Mouse (Mus musculus) adrenal gland, postnatal 25 days (tissue): Measurements from ENCODE around the gene Gm10318. TPM values are rescaled to one million over a fixed set of nuclear protein-coding genes. Genes with fewer than 3 reads are reported as not detected.

ENCODE experiments used
- DNase-seq: peaks from one replicate; pipeline ENCODE4 v3.0.0; 2021; ENCODE audit warnings: mixed read lengths
- long read RNA-seq: library from polyadenylated mRNA; stranded (forward); transcript quantifications from one replicate; pipeline ENCODE4 v2.0.0, GENCODE M21; 2021
- total RNA-seq: library from RNA; stranded (reverse); gene quantifications from 2 replicates; pipeline ENCODE4 v1.2.3, GENCODE M21; 2021

Gm10318 gene
- not detected in 2 replicates for total RNA-seq
- long read RNA-seq, result 0 reads

DNA sequence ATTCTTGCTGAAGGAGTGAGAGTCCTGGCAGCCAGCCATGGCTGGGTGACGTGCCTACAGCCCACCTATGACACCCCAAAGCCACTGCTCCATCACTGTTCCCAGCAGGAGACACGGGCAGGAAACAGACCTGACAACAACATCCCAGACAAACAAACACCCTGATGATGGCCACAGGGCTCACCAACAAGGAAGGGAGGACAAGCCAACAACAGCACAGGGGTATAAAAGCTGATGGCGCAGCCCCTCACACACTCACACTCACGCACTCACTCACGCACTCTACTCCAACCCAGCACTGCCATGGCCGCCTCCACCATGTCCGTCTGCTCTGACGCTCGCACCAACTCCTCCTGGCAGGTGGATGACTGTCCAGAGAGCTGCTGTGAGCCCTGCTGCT is at the start of gene Gm10318:
Gene Gm10318, plus strand, starts transcription at position 301 of the 400 bp plus-strand sequence.
- DNase-seq, result no peak

DNA sequence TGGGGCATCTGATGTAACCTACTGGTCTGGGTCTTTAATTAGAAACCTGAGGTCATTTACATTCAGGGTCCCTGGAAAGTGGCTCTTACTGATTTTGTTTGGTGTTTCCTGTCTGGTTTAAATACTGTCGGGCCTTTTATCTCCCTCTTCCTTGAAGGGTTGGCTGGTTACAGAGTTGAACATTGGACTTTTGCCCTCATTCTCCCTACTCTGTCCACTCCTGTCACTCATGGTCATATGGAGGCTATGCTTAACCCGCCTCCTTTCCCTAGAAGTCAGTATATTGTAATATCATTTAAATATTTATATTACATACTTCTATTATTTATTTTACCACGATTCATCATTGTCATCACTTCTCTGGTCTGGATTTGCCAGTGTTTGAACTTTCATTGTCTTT is 48.6 kb upstream of the Gm10318 start:
- no peak for DNase-seq

DNA sequence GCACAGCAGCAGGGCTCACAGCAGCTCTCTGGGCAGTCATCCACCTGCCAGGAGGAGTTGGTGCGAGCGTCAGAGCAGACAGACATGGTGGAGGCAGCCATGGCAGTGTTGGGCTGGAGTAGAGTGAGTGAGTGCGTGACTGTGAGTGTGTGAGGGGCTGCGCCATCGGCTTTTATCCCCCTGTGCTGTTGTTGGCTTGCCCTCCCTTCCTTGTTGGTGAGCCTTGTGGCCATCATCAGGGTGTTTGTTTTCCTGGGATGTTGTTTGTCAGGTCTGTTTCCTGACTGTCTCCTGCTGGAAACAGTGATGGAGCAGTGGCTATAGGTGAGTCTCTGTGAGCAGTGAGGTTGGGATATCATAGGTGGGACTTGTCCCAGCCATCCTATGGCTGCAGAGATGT is 40.9 kb upstream of the Gm10318 start, which contains the start of gene Gm9507:
Gene Gm9507, minus strand, starts transcription at position 101 of the 400 bp plus-strand sequence.
- DNase-seq, result no peak

DNA sequence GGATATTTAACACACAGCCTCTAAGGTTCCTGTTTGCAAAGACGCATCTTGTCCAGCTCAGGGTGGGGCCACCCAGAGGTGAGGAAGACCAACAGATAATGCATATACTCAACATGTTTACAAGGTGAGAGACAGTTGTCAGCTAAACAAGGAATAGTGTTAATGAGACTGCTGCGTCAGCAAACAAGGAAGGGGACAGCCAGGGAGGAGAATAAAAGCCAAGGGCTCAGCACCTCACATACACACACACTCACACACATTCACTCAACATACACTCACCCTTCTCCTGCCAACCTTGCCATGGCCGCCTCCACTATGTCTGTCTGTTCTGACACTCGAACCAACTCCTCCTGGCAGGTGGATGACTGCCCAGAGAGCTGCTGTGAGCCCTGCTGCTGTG is 38.3 kb upstream of the Gm10318 start, which contains the start of gene Gm2696:
Gene Gm2696, plus strand, starts transcription at position 301 of the 400 bp plus-strand sequence.
- DNase-seq, result no peak

DNA sequence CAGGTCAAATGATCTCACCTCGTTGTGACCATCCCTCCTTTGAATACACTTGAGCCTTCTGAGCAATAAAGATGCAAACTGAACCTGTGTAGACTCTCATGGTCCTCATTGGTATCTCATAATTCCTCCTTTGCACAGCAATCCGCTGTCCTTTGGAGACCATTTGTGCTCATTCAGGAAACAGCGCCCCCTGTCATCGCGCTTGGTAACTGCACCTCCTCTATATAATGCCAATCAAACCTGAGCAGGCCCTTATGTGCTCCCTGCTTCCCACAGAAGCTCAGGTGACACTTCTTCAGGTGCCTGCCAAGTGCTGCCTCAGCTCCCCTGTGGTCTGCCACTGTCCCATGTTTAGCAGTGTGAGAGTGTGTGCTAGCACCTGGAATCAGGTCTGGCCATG is 37.1 kb upstream of the Gm10318 start:
- peak; percentile 19 for DNase-seq

DNA sequence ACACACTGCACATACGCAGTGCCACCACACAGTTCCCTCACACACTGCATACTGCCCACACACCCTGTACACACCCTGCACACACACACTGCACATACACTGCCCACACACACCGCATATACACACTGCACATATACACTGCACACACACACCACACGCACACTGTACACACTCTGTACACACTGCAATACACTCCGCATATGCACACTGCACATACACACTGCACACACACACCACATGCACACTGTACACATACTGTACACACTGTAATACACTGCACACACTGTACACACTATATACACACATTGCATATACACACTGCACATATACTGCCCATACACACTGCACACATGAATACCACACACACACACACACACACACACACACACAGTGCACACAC is 34.1 kb upstream of the Gm10318 start:
- DNase-seq, result no peak

DNA sequence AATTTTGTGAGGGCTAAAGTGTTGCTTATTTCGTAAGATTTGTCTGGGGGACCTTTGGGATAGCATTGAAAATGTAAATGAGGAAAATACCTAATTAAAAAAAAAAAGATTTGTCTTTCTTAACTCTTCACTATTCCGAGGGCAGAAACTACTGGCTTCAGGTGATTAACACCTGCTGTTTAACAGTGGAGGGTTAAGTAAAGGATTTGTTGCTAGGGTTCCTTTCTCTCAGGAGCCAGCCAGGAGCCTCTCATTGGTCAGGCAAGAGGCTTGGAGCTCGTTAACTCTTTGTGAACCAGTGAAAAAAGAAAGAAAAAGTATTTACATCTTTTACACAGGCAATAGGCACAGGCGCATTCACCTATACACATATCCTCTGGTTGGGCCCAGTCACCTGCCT is 33.5 kb upstream of the Gm10318 start:
- no peak for DNase-seq

DNA sequence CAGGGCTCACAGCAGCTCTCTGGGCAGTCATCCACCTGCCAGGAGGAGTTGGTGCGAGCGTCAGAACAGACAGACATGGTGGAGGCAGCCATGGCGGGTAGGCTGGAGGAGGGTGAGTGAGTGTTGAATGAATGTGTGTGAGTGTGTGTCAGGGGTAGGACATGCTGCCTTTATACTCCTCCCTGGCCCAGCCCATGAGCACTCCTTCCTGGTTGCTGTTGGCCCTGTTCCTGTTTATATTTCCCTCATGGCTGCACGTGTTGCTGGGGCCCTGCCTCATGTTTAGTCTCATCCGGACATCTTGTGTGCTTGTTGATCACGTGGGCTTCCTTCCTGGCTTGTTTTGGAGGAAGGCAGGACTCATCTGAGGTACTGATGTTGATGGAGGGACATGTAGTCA is 25.7 kb upstream of the Gm10318 start, which contains the start of gene Krtap10-4:
Gene Krtap10-4, minus strand, starts transcription at position 145 of the 400 bp plus-strand sequence.
- DNase-seq, result no peak

DNA sequence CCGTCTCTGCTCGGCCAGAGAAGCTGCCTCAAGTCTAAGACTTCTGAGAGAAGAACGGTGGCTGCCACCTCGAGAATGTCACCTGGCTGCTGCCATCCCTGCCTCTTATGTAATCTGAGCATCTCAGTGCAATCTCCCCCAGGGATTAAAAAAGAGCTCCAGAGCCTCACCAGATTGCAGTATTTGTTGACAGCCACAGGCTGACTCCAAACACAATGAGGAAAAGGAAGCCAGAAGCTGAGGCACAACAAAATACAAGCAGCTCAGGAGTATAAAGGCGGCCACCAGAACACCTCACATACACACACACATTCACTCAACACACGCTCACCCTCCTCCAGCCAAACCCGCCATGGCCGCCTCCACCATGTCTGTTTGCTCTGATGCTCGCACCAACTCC is 17.0 kb upstream of the Gm10318 start, which contains the start of gene Krtap10-10:
Gene Krtap10-10, plus strand, starts transcription at position 301 of the 400 bp plus-strand sequence.
- DNase-seq, result no peak

DNA sequence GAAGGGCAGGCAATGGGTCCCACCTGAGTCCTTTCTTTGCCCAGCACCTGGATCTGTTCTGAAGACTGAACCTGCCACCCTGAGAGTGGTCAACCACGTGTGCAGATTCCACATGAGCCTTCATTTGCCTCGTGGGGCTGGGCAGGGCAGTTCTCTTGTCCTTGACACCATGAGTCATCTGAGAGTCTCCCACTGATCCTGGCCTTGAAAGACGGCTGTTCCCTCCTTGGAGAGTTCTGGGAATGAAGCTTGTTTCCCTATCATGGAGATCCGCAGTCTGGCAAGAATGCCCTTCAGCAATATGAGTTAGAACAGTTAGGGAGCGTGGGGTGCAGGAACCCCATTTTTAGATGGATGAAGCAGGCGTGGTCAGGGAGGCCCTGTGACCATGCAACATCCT is 13.7 kb upstream of the Gm10318 start:
- no peak for DNase-seq

DNA sequence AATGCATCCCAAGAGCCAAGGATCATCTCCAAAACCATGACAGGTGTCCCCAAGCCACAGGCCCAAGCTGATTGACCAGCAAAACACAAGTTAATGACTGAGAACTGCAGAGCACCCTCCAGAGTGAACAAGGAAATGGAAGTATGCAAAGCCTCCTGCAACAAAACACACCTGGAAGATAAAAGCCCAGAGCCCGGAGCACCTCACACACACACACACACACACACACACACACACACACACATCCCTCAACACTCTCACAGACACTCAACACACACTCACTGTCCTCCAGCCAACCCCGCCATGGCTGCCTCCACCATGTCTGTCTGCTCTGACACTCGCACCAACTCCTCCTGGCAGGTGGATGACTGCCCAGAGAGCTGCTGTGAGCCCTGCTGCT is 6.2 kb upstream of the Gm10318 start, which contains the start of gene Gm36176:
Gene Gm36176, plus strand, starts transcription at position 301 of the 400 bp plus-strand sequence.
- no peak for DNase-seq

DNA sequence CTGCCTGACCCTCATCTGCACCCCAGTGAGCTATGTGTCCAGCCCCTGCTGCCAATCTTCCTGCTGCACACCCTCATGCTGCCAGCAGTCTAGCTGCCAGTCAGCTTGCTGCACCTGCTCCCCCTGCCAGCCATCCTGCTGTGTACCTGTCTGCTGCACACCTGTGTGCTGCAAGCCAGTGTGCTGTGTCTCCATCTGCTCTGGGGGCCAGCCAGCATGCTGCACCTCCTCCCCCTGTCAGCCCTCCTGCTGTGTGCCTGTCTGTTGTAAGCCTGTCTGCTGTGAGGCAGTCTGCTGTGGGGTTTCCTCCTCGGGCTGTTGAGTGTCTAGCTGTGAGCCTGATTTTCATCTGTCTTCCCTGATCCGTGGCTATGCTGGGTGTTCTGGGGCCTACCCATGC is 5.7 kb upstream of the Gm10318 start:
- no peak for DNase-seq

DNA sequence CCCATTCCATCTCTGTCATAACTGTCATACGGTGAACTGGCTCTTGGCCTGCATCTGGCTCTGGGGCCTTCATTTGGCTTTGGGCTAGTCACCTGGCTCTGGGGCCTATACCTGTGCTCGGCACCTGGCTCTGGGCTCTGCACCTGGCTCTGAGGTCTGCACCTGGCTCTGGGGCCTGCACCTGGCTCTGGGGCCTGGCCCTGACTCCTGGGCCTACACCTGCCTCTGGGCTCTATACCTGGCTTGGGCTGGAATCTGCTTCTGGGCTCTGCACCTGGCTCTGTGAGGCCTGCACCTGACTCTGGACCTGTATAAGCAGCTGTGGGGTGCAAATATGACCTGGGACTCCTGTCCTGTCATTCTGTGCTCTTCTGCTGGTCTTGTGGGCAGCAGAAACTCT is 5.1 kb upstream of the Gm10318 start:
- no peak for DNase-seq

DNA sequence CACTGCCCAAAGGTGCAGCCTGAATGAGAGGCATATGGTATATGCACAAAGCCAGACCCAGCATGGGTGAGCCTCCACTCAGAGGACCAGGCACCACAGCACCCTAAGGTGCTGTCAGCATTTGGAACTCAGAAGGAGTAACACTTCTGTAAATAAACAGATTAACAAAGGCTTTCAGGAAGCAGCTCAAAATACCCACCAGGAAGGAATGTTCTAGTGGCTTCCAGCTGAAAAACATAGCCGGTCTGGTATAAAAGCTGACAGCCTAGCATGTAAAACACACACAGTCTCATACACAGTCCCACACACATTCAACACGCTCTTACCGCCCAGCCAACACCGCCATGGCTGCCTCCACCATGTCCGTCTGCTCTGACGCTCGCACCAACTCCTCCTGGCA is 9.0 kb downstream of the Gm10318 start, which contains the start of gene Gm3285:
Gene Gm3285, plus strand, starts transcription at position 301 of the 400 bp plus-strand sequence.
- DNase-seq, result no peak

DNA sequence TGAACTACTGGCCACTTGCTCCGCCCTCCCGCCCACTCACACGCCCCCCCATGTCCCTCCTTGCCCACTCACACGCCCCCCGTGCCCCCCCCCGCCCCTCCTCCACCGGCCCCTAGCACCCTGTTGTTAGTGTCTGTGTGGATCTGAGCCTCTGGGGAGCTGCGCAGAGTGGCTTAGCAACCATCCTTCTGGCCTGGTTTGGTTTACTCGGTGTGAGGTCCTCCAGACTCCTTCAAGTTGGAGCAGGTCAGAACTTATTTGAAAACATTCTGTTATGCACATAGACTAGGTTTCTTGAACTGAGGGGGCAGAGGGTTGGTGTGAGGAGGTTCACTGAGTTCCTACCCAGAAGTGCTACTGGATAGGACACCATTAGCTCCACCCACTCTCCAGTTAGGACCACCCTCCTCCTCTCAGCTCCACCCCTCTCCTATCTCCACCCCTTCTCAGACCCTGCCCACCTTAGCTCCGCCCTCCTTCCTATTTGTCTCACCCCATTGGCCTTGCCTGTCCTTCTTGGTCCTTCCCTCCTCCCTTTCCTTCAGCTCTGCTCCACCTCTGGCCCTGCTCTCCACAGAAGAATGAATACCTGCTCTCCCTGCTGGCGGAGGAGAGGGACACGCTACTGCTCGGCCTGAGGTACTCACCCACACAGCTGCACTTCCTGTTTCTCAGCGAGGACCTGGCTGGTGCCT is 11.6 kb downstream of the Gm10318 start:
- peak; percentile 8 for DNase-seq

DNA sequence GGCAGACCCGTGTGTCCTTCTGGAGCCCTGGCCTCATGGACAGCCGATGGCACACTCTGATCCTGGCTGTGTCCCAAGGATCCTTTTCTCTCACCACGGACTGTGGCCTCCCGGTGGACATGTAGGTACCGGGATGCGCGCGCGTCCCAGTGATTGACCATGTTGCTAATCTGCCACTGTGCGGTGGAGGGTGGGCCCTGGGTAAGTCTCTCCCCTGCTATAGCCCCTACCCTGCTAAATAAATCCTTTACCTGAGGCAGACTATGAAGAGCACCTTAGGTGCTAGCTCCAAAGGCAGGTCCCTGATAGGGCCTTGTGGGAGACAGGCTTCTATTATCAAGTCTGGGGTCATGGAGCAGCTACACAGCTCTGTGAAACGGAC is 12.1 kb downstream of the Gm10318 start:
- no peak for DNase-seq

DNA sequence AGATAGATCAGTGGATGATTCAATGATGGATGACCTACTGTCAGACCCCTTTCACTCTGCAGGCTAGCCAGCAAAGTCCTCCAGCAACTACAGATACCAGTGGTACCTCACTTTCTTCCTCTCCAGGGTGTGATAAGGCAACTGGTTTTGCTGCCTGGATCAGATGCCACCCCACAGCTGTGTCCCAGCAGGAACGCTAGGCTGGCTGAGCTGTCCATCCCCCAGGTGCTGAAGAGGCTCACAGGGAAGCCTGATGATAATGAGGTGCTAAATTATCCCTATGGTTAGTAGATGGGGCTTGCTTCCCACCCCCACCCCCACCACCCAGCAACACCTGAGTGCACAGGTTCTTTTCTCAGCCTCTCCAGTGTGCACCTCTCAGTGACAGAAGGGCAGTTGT is 14.9 kb downstream of the Gm10318 start:
- no peak for DNase-seq

DNA sequence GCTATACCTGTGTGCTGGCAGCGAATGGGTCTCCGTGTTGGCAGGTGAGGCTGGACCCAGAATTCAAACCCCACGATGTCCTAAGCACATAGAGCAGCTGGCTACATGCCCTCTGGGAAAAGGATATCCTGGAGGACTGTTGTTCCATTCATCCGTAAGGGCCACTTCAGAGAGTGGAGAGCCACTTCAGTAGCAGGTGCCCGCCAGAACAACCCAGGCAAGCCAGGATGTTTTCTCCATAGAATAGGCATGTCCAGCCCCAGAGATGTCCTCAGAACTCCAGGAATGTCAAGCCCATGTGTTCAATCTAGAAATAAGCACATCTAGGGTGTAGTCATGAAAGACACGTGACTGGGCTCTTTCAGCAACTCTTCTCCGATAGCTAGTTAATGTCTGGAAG is 17.0 kb downstream of the Gm10318 start:
- no peak for DNase-seq

DNA sequence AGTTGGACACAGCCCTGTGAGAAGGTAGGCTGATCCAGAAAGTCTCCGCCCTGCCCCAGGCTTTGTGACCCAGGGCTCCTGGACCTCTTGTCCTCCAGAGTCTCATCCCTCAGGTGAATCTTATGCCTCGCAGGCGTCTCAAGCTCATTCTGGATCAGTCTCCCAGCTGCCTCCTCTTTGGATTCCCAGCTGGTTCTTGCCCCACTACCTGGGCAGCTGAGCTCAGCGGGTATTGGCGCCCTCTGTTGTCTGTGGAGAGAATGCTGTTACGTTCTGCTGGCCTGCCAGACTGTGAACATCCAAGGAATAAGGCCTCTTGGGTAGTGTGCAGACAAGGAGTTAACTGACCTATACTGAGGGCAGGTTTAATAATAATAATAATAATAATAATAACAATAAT is 26.3 kb downstream of the Gm10318 start:
- DNase-seq, result peak; percentile 38

DNA sequence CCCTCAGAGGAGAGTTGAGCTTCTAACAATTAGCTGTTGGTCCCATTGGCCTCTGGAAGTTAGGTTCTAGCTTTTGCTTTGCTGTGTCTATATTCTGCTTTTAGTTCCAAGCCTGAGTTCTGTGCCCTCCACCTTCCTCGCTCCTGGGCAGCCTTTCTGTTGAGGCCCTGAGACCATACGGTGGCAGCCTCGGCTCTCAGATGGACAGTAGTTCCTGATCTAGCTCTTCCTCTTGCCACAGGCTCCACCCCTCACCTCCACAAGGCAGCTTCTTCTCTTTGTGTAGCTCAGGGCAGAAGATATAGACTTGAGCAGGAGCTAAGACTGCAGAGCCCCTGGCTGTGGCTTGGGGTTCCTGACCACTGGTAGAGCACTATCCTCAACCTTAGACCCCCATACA is 27.6 kb downstream of the Gm10318 start:
- no peak for DNase-seq

DNA sequence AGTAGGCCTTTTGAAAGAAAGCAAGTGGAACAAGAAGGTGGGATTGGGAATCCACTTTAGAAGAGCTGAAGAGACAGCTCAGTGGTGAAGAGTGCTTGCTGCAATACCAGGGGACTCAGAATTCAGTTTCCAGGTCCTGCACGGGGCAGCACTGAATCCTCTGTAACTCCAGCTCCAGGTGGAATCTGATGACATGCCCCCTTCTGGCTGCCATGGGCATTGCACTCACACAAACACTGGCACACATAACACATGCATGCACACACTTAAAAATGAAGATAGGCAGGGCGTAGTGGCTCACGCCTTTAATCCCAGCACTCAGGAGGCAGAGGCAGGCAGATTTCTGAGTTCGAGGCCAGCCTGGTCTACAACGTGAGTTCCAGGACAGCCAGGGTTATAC is 29.9 kb downstream of the Gm10318 start:
- DNase-seq, result no peak

DNA sequence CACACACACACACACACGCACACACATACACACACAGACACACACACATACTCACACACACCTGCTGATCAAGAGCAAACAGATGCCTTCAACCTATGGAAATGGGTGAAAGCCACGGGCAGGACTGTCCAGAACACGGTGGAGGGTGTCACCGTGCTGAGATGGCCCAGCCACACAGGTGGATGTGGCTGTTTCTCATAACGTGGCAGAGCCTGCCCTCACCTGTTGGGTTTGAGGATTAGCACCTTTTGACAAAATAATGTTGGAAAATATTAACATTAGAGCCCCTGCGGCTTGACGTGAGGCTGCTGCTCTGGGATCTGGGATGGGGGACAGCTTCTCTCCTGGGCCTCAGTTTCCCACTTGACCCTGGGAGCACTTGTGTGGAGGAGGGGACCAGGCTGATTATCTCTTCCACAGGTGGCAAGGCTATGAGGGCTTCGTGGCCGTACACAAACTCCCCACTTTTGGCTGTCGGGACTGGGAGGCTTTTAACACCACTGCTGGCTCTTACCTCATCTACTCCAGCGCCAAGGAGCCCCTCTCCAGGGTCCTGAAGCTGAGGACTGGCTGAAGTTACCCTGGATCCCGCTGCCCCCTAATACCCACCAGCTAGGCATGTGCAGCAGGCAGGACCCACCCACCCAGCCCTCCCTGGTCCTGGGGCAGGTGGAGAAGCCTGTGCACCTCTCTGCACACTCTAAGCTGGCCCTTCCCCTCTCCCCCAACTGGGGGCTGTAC is 33.5 kb downstream of the Gm10318 start:
- DNase-seq, result no peak

DNA sequence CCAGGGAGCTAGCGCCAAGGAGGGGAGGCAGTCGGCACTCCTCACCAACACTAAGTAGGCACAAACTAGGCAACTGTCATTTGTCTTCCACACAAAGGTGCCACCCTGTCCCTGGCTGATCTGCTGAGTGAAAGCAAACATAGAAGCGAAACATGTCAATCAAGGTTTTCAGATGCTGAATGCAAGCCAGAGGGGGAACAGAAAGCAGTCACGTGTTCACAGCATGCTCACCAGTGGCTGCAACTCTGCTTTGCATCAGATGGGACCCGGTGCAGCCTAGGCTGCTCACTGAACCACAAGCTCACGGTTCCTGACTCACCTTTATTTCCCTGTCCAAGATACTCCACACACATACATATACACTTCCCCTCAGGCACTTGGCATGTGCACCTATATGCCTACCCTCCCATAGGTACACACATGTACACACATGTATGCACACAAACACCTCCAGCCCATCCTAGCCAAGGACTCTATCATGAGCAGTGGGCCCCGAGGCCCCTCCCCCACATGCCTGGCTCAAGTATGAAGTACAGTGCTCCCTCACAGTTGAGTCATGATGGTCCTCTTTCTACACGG is 38.4 kb downstream of the Gm10318 start:
- DNase-seq, result no peak
